Mouse (Mus musculus): ENCODE results near the gene Ppp2r5e. TPM values are rescaled to one million over a fixed set of nuclear protein-coding genes. Genes with fewer than 3 reads are reported as not detected.

The Ppp2r5e gene
- polyA plus RNA-seq (2015; fragmentation: Nextera tagmentation; extraction: Ambion mirVana), result 10.1 and 11.8 TPM in 2 replicates

DNA sequence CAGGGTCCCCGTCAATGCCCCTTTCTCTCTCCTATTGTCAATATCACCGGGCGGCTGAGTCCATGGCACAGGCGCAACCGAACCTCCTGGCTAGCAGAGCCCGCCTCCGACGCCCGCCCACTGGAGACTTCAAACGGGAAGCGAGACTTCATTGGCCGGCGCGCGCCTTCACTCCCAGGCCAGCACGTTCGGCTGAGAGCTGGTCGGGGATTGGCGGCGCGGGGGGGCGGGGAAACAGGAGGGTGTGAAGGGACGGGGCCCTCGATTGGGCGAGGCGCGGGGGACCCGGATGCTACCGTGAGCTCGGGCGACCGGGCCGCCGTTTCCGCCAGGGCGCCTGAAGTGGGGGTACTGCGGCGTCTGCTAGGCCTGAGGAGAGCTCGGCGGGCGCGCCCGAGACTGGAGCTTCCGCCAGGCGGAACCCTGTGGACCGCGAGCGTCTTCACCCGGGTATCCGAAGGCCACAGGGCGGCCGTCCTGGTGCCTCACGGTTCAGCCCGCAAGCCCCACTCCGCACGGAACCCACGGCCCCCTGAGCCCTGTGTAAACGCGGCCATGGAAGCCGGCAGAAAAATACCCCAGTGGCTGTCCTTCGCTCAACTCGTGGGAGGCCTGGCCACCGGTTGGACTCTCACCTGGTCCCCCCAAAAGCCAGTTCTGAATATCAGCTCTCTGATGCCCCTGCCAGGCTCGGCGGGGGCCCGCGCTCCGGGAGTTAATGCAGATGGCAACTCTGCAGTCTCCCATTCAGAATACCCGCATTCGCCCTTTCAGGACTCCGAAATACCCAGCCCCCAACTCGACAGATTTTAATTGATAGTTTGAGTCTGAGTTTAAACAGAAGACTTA is at the start of gene Ppp2r5e:
Gene Ppp2r5e (minus strand): TSS at position 92 of the 849 bp plus-strand sequence.
- under 1% methylated on average over 70 of the region's 72 CpGs for WGBS
- Histone ChIP-seq H3K27me3 (ENCODE audit: insufficient read depth, low read length) (no peaks in the 10 kb centered on the region), H3K36me3 (ENCODE audit: insufficient read depth, low read length) (peaks cover 8% of the 10 kb centered on the region; the same call in 1 of the 2 replicates), H3K27ac (ENCODE audit: low read length) (peak within 1 kb of the TSS; percentile 97), H3K4me3 (ENCODE audit: low read length) (peak within 1 kb of the TSS; percentile 87), H3K9ac (replicated peaks; ENCODE audit: low read length) (peak within 1 kb of the TSS; percentile 95), H3K4me2 (replicated peaks; ENCODE audit: low read depth, low read length) (peak within 1 kb of the TSS; percentile 76), H3K9me3 (ENCODE audit: low read length) (no peaks in the 10 kb centered on the region), H3K4me1 (ENCODE audit: insufficient read depth, low read length) (peaks cover 15% of the 10 kb centered on the region)
- ATAC-seq (ENCODE audit: low FRiP score, low TSS enrichment), result peak; percentile 99

- no peak overlapping the region for H3K4me3 ChIP-seq (ENCODE audit: low read length)
- no peak overlapping the region for H3K27ac ChIP-seq (ENCODE audit: low read length)
- H3K9ac ChIP-seq (replicated peaks; ENCODE audit: low read length), result no peak overlapping the region
- H3K4me2 ChIP-seq (replicated peaks; ENCODE audit: low read depth, low read length), result no peak overlapping the region
- H3K27me3 ChIP-seq (ENCODE audit: insufficient read depth, low read length), result no peaks in the 10 kb centered on the region
- 0 out of 2 replicates have a peak, but pooled peaks cover 4% of the 10 kb centered on the region for H3K4me1 ChIP-seq (ENCODE audit: insufficient read depth, low read length)
- no peaks in the 10 kb centered on the region for H3K36me3 ChIP-seq (ENCODE audit: insufficient read depth, low read length)
- WGBS, result 89% methylated on average over 1 of the region's 1 CpGs
- H3K9me3 ChIP-seq (ENCODE audit: low read length), result no peaks in the 10 kb centered on the region
- ATAC-seq (ENCODE audit: low FRiP score, low TSS enrichment), result no peak
Measured at GRCm38 (mm10) chr12:75645780-75646179, 49.7 kb upstream of the Ppp2r5e start.

- Histone ChIP-seq H3K27me3 (ENCODE audit: insufficient read depth, low read length) (no peaks in the 10 kb centered on the region), H3K4me3 (ENCODE audit: low read length) (no peak overlapping the region), H3K4me2 (replicated peaks; ENCODE audit: low read depth, low read length) (no peak overlapping the region), H3K9ac (replicated peaks; ENCODE audit: low read length) (no peak overlapping the region), H3K4me1 (ENCODE audit: insufficient read depth, low read length) (0 out of 2 replicates have a peak, but pooled peaks cover 4% of the 10 kb centered on the region), H3K9me3 (ENCODE audit: low read length) (no peaks in the 10 kb centered on the region), H3K27ac (ENCODE audit: low read length) (no peak overlapping the region), H3K36me3 (ENCODE audit: insufficient read depth, low read length) (no peaks in the 10 kb centered on the region)
- no peak for ATAC-seq (ENCODE audit: low FRiP score, low TSS enrichment)
- 93% methylated on average over 1 of the region's 1 CpGs for WGBS
Measured at GRCm38 (mm10) chr12:75641726-75642125, 45.7 kb upstream of the Ppp2r5e start.

DNA sequence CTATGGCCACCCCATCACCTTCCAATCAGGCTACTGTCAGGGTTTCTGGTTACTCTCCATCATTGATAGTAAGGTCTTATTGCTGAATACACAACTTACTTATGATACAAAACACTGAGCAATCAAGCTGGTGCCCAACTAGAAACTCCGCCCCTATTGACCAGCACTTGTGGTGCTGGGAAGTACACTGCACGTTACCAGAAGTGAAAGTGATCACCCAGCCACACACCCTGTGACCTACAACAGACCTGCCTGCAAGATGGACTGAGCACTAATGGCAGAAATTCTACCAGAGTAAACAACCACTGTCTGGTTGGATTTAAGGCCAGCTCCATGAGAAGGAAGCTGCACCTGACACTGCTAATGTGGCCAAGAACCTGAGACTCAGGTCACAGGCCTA is 42.3 kb upstream of the Ppp2r5e start:
- Histone ChIP-seq H3K36me3 (ENCODE audit: insufficient read depth, low read length) (no peaks in the 10 kb centered on the region), H3K9me3 (ENCODE audit: low read length) (no peaks in the 10 kb centered on the region)
- ATAC-seq (ENCODE audit: low FRiP score, low TSS enrichment), result no peak

GRCm38 (mm10) chr12:75637103-75637502 is 41.1 kb upstream of the Ppp2r5e start:
- H3K27ac ChIP-seq (ENCODE audit: low read length), result no peak overlapping the region
- H3K36me3 ChIP-seq (ENCODE audit: insufficient read depth, low read length), result peaks cover 6% of the 10 kb centered on the region; the same call in 1 of the 2 replicates
- 80% methylated on average over 3 of the region's 3 CpGs for WGBS
- H3K4me3 ChIP-seq (ENCODE audit: low read length), result no peak overlapping the region
- no peak overlapping the region for H3K9ac ChIP-seq (replicated peaks; ENCODE audit: low read length)
- H3K9me3 ChIP-seq (ENCODE audit: low read length), result no peaks in the 10 kb centered on the region
- no peak overlapping the region for H3K4me2 ChIP-seq (replicated peaks; ENCODE audit: low read depth, low read length)
- H3K4me1 ChIP-seq (ENCODE audit: insufficient read depth, low read length), result no peaks in the 10 kb centered on the region
- no peak for ATAC-seq (ENCODE audit: low FRiP score, low TSS enrichment)
- H3K27me3 ChIP-seq (ENCODE audit: insufficient read depth, low read length), result no peaks in the 10 kb centered on the region

More for the DNA sequence above, 42.3 kb upstream of the Ppp2r5e start:
- no peak overlapping the region for H3K4me3 ChIP-seq (ENCODE audit: low read length)
- no peak overlapping the region for H3K4me2 ChIP-seq (replicated peaks; ENCODE audit: low read depth, low read length)
- H3K9ac ChIP-seq (replicated peaks; ENCODE audit: low read length), result no peak overlapping the region
- H3K27ac ChIP-seq (ENCODE audit: low read length), result no peak overlapping the region
- WGBS, result 78% methylated on average over 2 of the region's 2 CpGs
- no peaks in the 10 kb centered on the region for H3K27me3 ChIP-seq (ENCODE audit: insufficient read depth, low read length)
- no peaks in the 10 kb centered on the region for H3K4me1 ChIP-seq (ENCODE audit: insufficient read depth, low read length)

DNA sequence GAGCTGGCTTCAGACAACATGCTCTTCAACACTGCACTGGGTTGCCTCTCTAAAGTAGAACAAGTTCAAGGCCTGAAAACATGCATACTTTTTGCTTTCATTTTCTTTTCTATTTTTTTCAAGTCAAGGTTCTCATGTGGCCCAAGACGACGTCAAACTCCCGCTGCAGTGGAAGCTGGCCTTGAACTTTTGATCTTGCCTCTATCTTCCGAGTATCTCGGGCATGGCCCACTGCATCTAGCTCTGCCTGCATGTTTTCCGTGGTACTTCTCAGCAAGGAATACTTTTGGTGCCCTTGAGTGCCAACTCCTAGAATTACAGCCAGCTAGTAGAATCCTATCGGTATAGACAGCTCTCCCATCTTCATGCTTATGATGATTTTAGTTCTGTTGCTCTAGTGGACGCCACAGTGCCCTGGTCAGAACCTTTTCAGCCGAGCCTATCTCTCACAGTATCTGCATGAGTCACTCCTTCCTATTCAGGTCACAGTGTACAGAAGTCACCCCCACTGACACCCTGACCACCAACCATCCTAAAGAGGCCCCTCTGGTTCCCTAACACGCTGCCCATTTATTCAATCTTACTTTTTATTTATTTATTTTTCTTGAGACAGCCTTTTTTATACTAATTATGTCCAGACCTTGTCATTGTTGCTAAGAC is 39.9 kb upstream of the Ppp2r5e start:
- Histone ChIP-seq H3K4me2 (replicated peaks; ENCODE audit: low read depth, low read length) (no peak overlapping the region), H3K4me3 (ENCODE audit: low read length) (no peak overlapping the region), H3K36me3 (ENCODE audit: insufficient read depth, low read length) (peaks cover 10% of the 10 kb centered on the region; the same call in 1 of the 2 replicates), H3K4me1 (ENCODE audit: insufficient read depth, low read length) (no peaks in the 10 kb centered on the region), H3K9ac (replicated peaks; ENCODE audit: low read length) (no peak overlapping the region), H3K9me3 (ENCODE audit: low read length) (no peaks in the 10 kb centered on the region), H3K27me3 (ENCODE audit: insufficient read depth, low read length) (no peaks in the 10 kb centered on the region), H3K27ac (ENCODE audit: low read length) (no peak overlapping the region)
- 82% methylated on average over 10 of the region's 10 CpGs for WGBS
- no peak for ATAC-seq (ENCODE audit: low FRiP score, low TSS enrichment)

DNA sequence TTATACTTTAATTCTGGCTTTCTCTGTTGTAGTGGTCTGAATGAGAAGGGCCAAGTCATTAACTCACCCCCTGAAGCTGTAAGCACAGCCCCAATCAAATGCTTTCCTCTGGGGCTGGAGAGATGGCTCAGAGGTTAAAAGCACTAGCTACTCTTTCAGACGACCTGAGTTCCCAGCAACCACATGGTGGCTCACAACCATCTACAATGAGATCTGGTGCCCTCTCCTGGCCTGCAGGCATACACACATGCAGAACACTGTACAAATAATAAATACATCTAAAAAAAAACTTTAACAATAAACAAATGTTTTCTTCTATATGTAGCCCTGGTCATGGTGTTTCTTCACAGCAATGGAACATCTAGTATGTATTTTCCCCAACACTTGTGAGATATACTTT is 33.6 kb upstream of the Ppp2r5e start:
- 61% methylated on average over 1 of the region's 1 CpGs for WGBS
- H3K27me3 ChIP-seq (ENCODE audit: insufficient read depth, low read length), result no peaks in the 10 kb centered on the region
- ATAC-seq (ENCODE audit: low FRiP score, low TSS enrichment), result no peak
- no peaks in the 10 kb centered on the region for H3K9me3 ChIP-seq (ENCODE audit: low read length)
- H3K4me3 ChIP-seq (ENCODE audit: low read length), result no peak overlapping the region
- no peak overlapping the region for H3K4me2 ChIP-seq (replicated peaks; ENCODE audit: low read depth, low read length)
- no peak overlapping the region for H3K27ac ChIP-seq (ENCODE audit: low read length)
- H3K36me3 ChIP-seq (ENCODE audit: insufficient read depth, low read length), result peaks cover 10% of the 10 kb centered on the region; the same call in 1 of the 2 replicates
- no peak overlapping the region for H3K9ac ChIP-seq (replicated peaks; ENCODE audit: low read length)
- no peaks in the 10 kb centered on the region for H3K4me1 ChIP-seq (ENCODE audit: insufficient read depth, low read length)

- Histone ChIP-seq H3K4me3 (ENCODE audit: low read length) (no peak overlapping the region), H3K27me3 (ENCODE audit: insufficient read depth, low read length) (no peaks in the 10 kb centered on the region), H3K4me1 (ENCODE audit: insufficient read depth, low read length) (no peaks in the 10 kb centered on the region), H3K36me3 (ENCODE audit: insufficient read depth, low read length) (no peaks in the 10 kb centered on the region), H3K9ac (replicated peaks; ENCODE audit: low read length) (no peak overlapping the region), H3K9me3 (ENCODE audit: low read length) (peaks cover 5% of the 10 kb centered on the region; the same call in 1 of the 2 replicates), H3K4me2 (replicated peaks; ENCODE audit: low read depth, low read length) (no peak overlapping the region), H3K27ac (ENCODE audit: low read length) (no peak overlapping the region)
- 91% methylated on average over 5 of the region's 5 CpGs for WGBS
- no peak for ATAC-seq (ENCODE audit: low FRiP score, low TSS enrichment)
Measured at GRCm38 (mm10) chr12:75623292-75623691, 27.2 kb upstream of the Ppp2r5e start.

DNA sequence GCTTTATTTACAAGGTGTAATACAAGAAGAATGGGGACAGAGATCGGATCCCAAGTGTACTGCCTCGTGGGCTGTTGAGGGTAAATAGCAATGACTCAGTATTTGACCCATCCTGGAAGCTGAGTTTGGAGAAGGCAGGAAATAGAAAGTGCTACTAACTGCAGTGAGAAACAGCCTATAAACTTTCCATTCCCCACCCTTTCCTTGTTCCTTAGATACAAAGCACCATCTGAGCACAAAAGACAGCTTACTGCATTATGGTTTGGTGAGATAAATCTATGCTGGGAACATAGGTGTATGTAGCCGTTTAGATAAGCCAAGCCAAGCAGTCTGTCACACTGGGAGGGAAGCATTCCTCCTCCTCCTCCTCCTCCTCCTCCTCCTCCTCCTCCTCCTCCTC is 26.8 kb upstream of the Ppp2r5e start:
- Histone ChIP-seq H3K4me1 (ENCODE audit: insufficient read depth, low read length) (no peaks in the 10 kb centered on the region), H3K9ac (replicated peaks; ENCODE audit: low read length) (no peak overlapping the region), H3K4me3 (ENCODE audit: low read length) (no peak overlapping the region), H3K9me3 (ENCODE audit: low read length) (peaks cover 5% of the 10 kb centered on the region; the same call in 1 of the 2 replicates), H3K27ac (ENCODE audit: low read length) (no peak overlapping the region), H3K36me3 (ENCODE audit: insufficient read depth, low read length) (no peaks in the 10 kb centered on the region), H3K4me2 (replicated peaks; ENCODE audit: low read depth, low read length) (no peak overlapping the region), H3K27me3 (ENCODE audit: insufficient read depth, low read length) (no peaks in the 10 kb centered on the region)
- WGBS, result 57% methylated on average over 3 of the region's 3 CpGs
- no peak for ATAC-seq (ENCODE audit: low FRiP score, low TSS enrichment)
